Mouse (Mus musculus) fibroblast of lung, adult 2 months (primary cell): ENCODE measurements around the gene Actr3b.

Experiments
- DNase-seq: peaks from one replicate; pipeline ENCODE4 v3.0.0-alpha.2; 2011; ENCODE audit warnings: low read depth

Gene Actr3b

DNA sequence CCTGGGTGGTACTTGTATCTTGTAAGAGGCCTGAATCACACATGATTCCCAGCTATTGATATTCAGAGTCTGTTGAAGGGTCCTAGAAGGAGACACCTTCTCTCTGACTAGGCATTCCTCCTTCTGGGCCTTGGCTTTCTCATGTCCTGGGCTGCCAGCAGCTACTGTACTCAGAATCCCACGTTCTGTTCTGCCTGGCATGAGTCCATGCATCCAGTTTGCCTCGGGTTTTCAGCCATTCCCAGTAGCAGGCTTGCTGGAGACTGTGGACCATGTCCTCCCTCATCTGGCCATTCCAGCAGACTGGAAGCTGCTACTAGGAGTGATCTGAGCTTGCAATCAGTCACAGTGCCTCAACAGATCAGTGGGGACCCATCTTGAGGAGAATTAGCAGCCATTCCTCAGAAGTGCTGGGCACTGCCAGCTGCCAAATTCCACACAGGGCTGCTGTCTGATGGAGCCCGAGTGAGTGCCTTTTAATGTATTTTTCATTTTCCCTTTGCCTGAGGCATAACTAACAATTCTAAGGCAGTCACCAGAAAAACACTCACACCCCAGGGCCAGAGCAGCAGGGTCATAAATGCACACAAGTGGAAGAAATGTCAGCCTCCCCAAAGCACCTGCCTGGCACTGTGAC is 130.1 kb downstream of the Actr3b start:
- DNase-seq, result no peak

GRCm38 (mm10) chr5:25891321-25891720 is 131.5 kb downstream of the Actr3b start:
- no peak for DNase-seq
